Mouse (Mus musculus) embryonic facial prominence, embryonic 12.5 days (tissue): Measurements from ENCODE around the gene Fam83g. TPM values are rescaled to one million over a fixed set of nuclear protein-coding genes. Genes with fewer than 3 reads are reported as not detected.

ENCODE experiments used
- ATAC-seq: fragments of 200-750 bp; cut with Nextera tagmentation; 2 replicates; pipeline ENCODE4 v1.8.0; 2017; ENCODE audit not compliant: insufficient number of reproducible peaks, insufficient read depth, low FRiP score, low TSS enrichment
- H3K27ac ChIP-seq: fragments of 300-500 bp; sonication (generic); 2 replicates; pipeline ENCODE4 v1.5.1; 2016; ENCODE audit warnings: mild to moderate bottlenecking
- H3K27me3 ChIP-seq: fragments of 300-500 bp; sonication (generic); 2 replicates; pipeline ENCODE4 v1.6.1; 2016; ENCODE audit warnings: mild to moderate bottlenecking, moderate library complexity
- H3K36me3 ChIP-seq: fragments of 300-500 bp; sonication (generic); 2 replicates; pipeline ENCODE4 v1.6.1; 2016; ENCODE audit warnings: mild to moderate bottlenecking
- H3K4me1 ChIP-seq: fragments of 300-500 bp; sonication (generic); 2 replicates; pipeline ENCODE4 v1.6.1; 2016
- H3K4me2 ChIP-seq: fragments of 300-500 bp; sonication (generic); replicated peaks from 2 replicates; pipeline ENCODE4 v1.6.1; 2016; ENCODE audit warnings: mild to moderate bottlenecking, moderate library complexity
- H3K4me3 ChIP-seq: fragments of 300-500 bp; sonication (generic); 2 replicates; pipeline ENCODE4 v1.5.1; 2016; ENCODE audit warnings: mild to moderate bottlenecking
- H3K9ac ChIP-seq: fragments of 300-500 bp; sonication (generic); 2 replicates; pipeline ENCODE4 v1.6.1; 2016; ENCODE audit warnings: mild to moderate bottlenecking, moderate library complexity
- H3K9me3 ChIP-seq: fragments of 300-500 bp; sonication (generic); 2 replicates; pipeline ENCODE4 v1.6.1; 2016; ENCODE audit warnings: mild to moderate bottlenecking, moderate library complexity
- WGBS: fragments of 180-500 bp; shearing (Covaris S2); methylation state at CpG from one replicate; pipeline ENCODE4 v1.1.7; 2016; 5-methylcytosine and 5-hydroxymethylcytosine counted together
- polyA plus RNA-seq: library from polyadenylated mRNA; unstranded; fragments of >200 nt; fragmentation: Nextera tagmentation; extraction: Ambion mirVana; gene quantifications from 2 replicates; pipeline ENCODE4 v1.2.1, GENCODE M21; 2016

Gene Fam83g
- polyA plus RNA-seq, 1 experiment from 2014 or later, result 1.5 TPM

GRCm38 (mm10) chr11:61645357-61645857 is 38.5 kb upstream of the Fam83g start:
- Histone ChIP-seq H3K9ac (no peak overlapping the region), H3K27me3 (0 out of 2 replicates have a peak, but pooled peaks cover 3% of the 10 kb centered on the region), H3K4me1 (no peaks in the 10 kb centered on the region), H3K36me3 (no peaks in the 10 kb centered on the region), H3K4me2 (no peak overlapping the region), H3K4me3 (no peak overlapping the region), H3K27ac (no peak overlapping the region), H3K9me3 (no peaks in the 10 kb centered on the region)
- WGBS, result 80% methylated on average over 5 of the region's 5 CpGs
- no peak for ATAC-seq

GRCm38 (mm10) chr11:61646499-61647039 is 37.3 kb upstream of the Fam83g start:
- H3K4me3 ChIP-seq, result no peak overlapping the region
- no peak overlapping the region for H3K4me2 ChIP-seq
- H3K27me3 ChIP-seq, result 0 out of 2 replicates have a peak, but pooled peaks cover 3% of the 10 kb centered on the region
- no peaks in the 10 kb centered on the region for H3K9me3 ChIP-seq
- ATAC-seq, result no peak
- no peak overlapping the region for H3K9ac ChIP-seq
- 59% methylated on average over 2 of the region's 2 CpGs for WGBS
- H3K36me3 ChIP-seq, result no peaks in the 10 kb centered on the region
- no peaks in the 10 kb centered on the region for H3K4me1 ChIP-seq
- no peak overlapping the region for H3K27ac ChIP-seq

GRCm38 (mm10) chr11:61647110-61647910 is 36.6 kb upstream of the Fam83g start:
- no peak overlapping the region for H3K4me2 ChIP-seq
- no peak overlapping the region for H3K9ac ChIP-seq
- 68% methylated on average over 10 of the region's 10 CpGs for WGBS
- ATAC-seq, result no peak
- H3K4me1 ChIP-seq, result no peaks in the 10 kb centered on the region
- H3K27ac ChIP-seq, result no peak overlapping the region
- H3K27me3 ChIP-seq, result 0 out of 2 replicates have a peak, but pooled peaks cover 3% of the 10 kb centered on the region
- no peak overlapping the region for H3K4me3 ChIP-seq
- H3K36me3 ChIP-seq, result no peaks in the 10 kb centered on the region
- no peaks in the 10 kb centered on the region for H3K9me3 ChIP-seq

GRCm38 (mm10) chr11:61647956-61648748 is 35.7 kb upstream of the Fam83g start:
- Histone ChIP-seq H3K27ac (no peak overlapping the region), H3K9ac (no peak overlapping the region), H3K9me3 (no peaks in the 10 kb centered on the region), H3K4me1 (no peaks in the 10 kb centered on the region), H3K4me2 (no peak overlapping the region), H3K36me3 (no peaks in the 10 kb centered on the region), H3K4me3 (no peak overlapping the region), H3K27me3 (0 out of 2 replicates have a peak, but pooled peaks cover 3% of the 10 kb centered on the region)
- no peak for ATAC-seq
- WGBS, result 79% methylated on average over 6 of the region's 6 CpGs

- no peaks in the 10 kb centered on the region for H3K36me3 ChIP-seq
- H3K4me3 ChIP-seq, result no peak overlapping the region
- no peaks in the 10 kb centered on the region for H3K4me1 ChIP-seq
- no peak overlapping the region for H3K4me2 ChIP-seq
- H3K27me3 ChIP-seq, result 0 out of 2 replicates have a peak, but pooled peaks cover 3% of the 10 kb centered on the region
- H3K9me3 ChIP-seq, result no peaks in the 10 kb centered on the region
- ATAC-seq, result no peak
- H3K9ac ChIP-seq, result no peak overlapping the region
- no peak overlapping the region for H3K27ac ChIP-seq
- 85% methylated on average over 7 of the region's 7 CpGs for WGBS
Measured at GRCm38 (mm10) chr11:61648749-61649115, 35.2 kb upstream of the Fam83g start.

- Histone ChIP-seq H3K4me2 (no peak overlapping the region), H3K9me3 (no peaks in the 10 kb centered on the region), H3K36me3 (no peaks in the 10 kb centered on the region), H3K27ac (no peak overlapping the region), H3K27me3 (0 out of 2 replicates have a peak, but pooled peaks cover 3% of the 10 kb centered on the region), H3K4me3 (no peak overlapping the region), H3K4me1 (no peaks in the 10 kb centered on the region), H3K9ac (no peak overlapping the region)
- no peak for ATAC-seq
- 86% methylated on average over 5 of the region's 5 CpGs for WGBS
Measured at GRCm38 (mm10) chr11:61649163-61649580, 34.7 kb upstream of the Fam83g start.

- no peak overlapping the region for H3K4me2 ChIP-seq
- H3K9ac ChIP-seq, result no peak overlapping the region
- no peak for ATAC-seq
- H3K27me3 ChIP-seq, result 0 out of 2 replicates have a peak, but pooled peaks cover 3% of the 10 kb centered on the region
- no peak overlapping the region for H3K4me3 ChIP-seq
- WGBS, result 91% methylated on average over 4 of the region's 4 CpGs
- H3K4me1 ChIP-seq, result no peaks in the 10 kb centered on the region
- no peak overlapping the region for H3K27ac ChIP-seq
- no peaks in the 10 kb centered on the region for H3K36me3 ChIP-seq
- H3K9me3 ChIP-seq, result no peaks in the 10 kb centered on the region
Measured at GRCm38 (mm10) chr11:61649626-61650025, 34.3 kb upstream of the Fam83g start.

- H3K9me3 ChIP-seq, result no peaks in the 10 kb centered on the region
- ATAC-seq, result no peak
- no peak overlapping the region for H3K4me3 ChIP-seq
- H3K27ac ChIP-seq, result no peak overlapping the region
- 84% methylated on average over 9 of the region's 9 CpGs for WGBS
- H3K9ac ChIP-seq, result no peak overlapping the region
- H3K36me3 ChIP-seq, result no peaks in the 10 kb centered on the region
- H3K27me3 ChIP-seq, result 0 out of 2 replicates have a peak, but pooled peaks cover 3% of the 10 kb centered on the region
- no peak overlapping the region for H3K4me2 ChIP-seq
- no peaks in the 10 kb centered on the region for H3K4me1 ChIP-seq
Measured at GRCm38 (mm10) chr11:61650470-61651265, 33.2 kb upstream of the Fam83g start.

- no peak for ATAC-seq
- H3K27ac ChIP-seq, result no peak overlapping the region
- H3K27me3 ChIP-seq, result 0 out of 2 replicates have a peak, but pooled peaks cover 3% of the 10 kb centered on the region
- WGBS, result 91% methylated on average over 5 of the region's 5 CpGs
- no peak overlapping the region for H3K4me3 ChIP-seq
- no peaks in the 10 kb centered on the region for H3K4me1 ChIP-seq
- H3K4me2 ChIP-seq, result no peak overlapping the region
- H3K9ac ChIP-seq, result no peak overlapping the region
- no peaks in the 10 kb centered on the region for H3K36me3 ChIP-seq
- no peaks in the 10 kb centered on the region for H3K9me3 ChIP-seq
Measured at GRCm38 (mm10) chr11:61652216-61652615, 31.7 kb upstream of the Fam83g start.

- Histone ChIP-seq H3K4me3 (no peak within 1 kb of the TSS), H3K36me3 (no peaks in the 10 kb centered on the region), H3K27me3 (no peaks in the 10 kb centered on the region), H3K27ac (no peak within 1 kb of the TSS), H3K4me2 (0 out of 2 replicates have a peak within 1 kb of the TSS, but pooled peaks have one; percentile 3), H3K9me3 (no peaks in the 10 kb centered on the region), H3K4me1 (no peaks in the 10 kb centered on the region), H3K9ac (no peak within 1 kb of the TSS)
- ATAC-seq, result no peak
- WGBS, result 66% methylated on average over 10 of the region's 10 CpGs
Measured at GRCm38 (mm10) chr11:61652686-61653447, 31.0 kb upstream of the Fam83g start, which contains the start of gene Grap. Gene Grap, plus strand, starts transcription at chr11:61653265.
